ENCODE assay signal across 16 mouse cellular contexts in genomic region chr3:102024981-102025451, GRCm38 (mm10). TPM values are rescaled to one million over a fixed set of nuclear protein-coding genes. Genes with fewer than 3 reads are reported as not detected.
DNase-seq lines count a peak whose midpoint lies in the region; ATAC-seq lines count a peak whose summit lies in the region.
"Had no signal": no experiment of that assay in that cellular context is flagged by ENCODE, and none has a peak within 500 bp of the region (broad histone marks: within the 10 kb centered on the region; RNA-seq: fewer than 3 reads in every experiment).

No protein-coding gene starts in this region.

- 0 out of 2 replicates have a peak, but pooled peaks cover 6% of the 10 kb centered on the region for H3K27me3 ChIP-seq in embryonic facial prominence, embryonic 11.5 days (ENCODE audit: control insufficient read depth, insufficient read depth, low read length)
- peaks cover 56% of the 10 kb centered on the region for H3K27me3 ChIP-seq in embryonic facial prominence, embryonic 10.5 days (replicated peaks; ENCODE audit: low read depth, poor library complexity, severe bottlenecking)
- H3K27me3 ChIP-seq in embryonic facial prominence, embryonic 15.5 days = peaks cover 16% of the 10 kb centered on the region
- no peaks in the 10 kb centered on the region for H3K27me3 ChIP-seq in hindbrain, embryonic 12.5 days
- no peaks in the 10 kb centered on the region for H3K27me3 ChIP-seq in midbrain, embryonic 15.5 days (replicated peaks)

- no peak overlapping the region for H3K4me2 ChIP-seq in embryonic facial prominence, embryonic 11.5 days (ENCODE audit: low read depth, low read length)
- no peak overlapping the region for H3K4me2 ChIP-seq in embryonic facial prominence, embryonic 15.5 days (replicated peaks)
- no peak overlapping the region for H3K4me2 ChIP-seq in hindbrain, embryonic 12.5 days (replicated peaks)
- no peak overlapping the region for H3K4me2 ChIP-seq in midbrain, embryonic 15.5 days
- H3K4me2 ChIP-seq: heart, embryonic 15.5 days; liver, embryonic 13.5 days had no signal

- no peaks in the 10 kb centered on the region for H3K36me3 ChIP-seq in embryonic facial prominence, embryonic 11.5 days (replicated peaks; ENCODE audit: control insufficient read depth, insufficient read depth, low read depth, low read length)
- H3K36me3 ChIP-seq in embryonic facial prominence, embryonic 10.5 days (replicated peaks) = no peaks in the 10 kb centered on the region
- no peaks in the 10 kb centered on the region for H3K36me3 ChIP-seq in embryonic facial prominence, embryonic 15.5 days
- no peaks in the 10 kb centered on the region for H3K36me3 ChIP-seq in hindbrain, embryonic 12.5 days
- no peaks in the 10 kb centered on the region for H3K36me3 ChIP-seq in midbrain, embryonic 15.5 days (replicated peaks)
- H3K36me3 ChIP-seq: G1E; heart, embryonic 15.5 days; liver, embryonic 13.5 days had no signal

- H3K4me3 ChIP-seq in embryonic facial prominence, embryonic 11.5 days (ENCODE audit: low read depth, low read length) = no peak overlapping the region
- H3K4me3 ChIP-seq in embryonic facial prominence, embryonic 10.5 days = no peak overlapping the region
- H3K4me3 ChIP-seq in embryonic facial prominence, embryonic 15.5 days (replicated peaks) = no peak overlapping the region
- H3K4me3 ChIP-seq in hindbrain, embryonic 12.5 days = no peak overlapping the region
- no peak overlapping the region for H3K4me3 ChIP-seq in midbrain, embryonic 15.5 days
- H3K4me3 ChIP-seq: heart, embryonic 15.5 days; liver, embryonic 13.5 days; myocyte had no signal

- H3K9ac ChIP-seq in embryonic facial prominence, embryonic 11.5 days (replicated peaks; ENCODE audit: low read length) = no peak overlapping the region
- no peak overlapping the region for H3K9ac ChIP-seq in embryonic facial prominence, embryonic 15.5 days
- no peak overlapping the region for H3K9ac ChIP-seq in hindbrain, embryonic 12.5 days
- no peak overlapping the region for H3K9ac ChIP-seq in midbrain, embryonic 15.5 days
- H3K9ac ChIP-seq: heart, embryonic 15.5 days; liver, embryonic 13.5 days had no signal

- no peak for DNase-seq in embryonic facial prominence, embryonic 11.5 days (ENCODE audit: low spot score)
- DNase-seq in embryonic facial prominence, embryonic 10.5 days (ENCODE audit: low spot score) = no peak
- no peak for DNase-seq in B cell, adult 2 months
- no peak for DNase-seq in kidney, postnatal 4 days
- no peak for DNase-seq in left cerebral cortex, postnatal 4 days
- DNase-seq: adrenal gland, postnatal 14 days; gastrocnemius, postnatal 36 days; kidney, postnatal 36 days; liver, embryonic 13.5 days had no signal

- WGBS in embryonic facial prominence, embryonic 11.5 days = 46% methylated on average over 9 of the region's 9 CpGs
- 63% methylated on average over 9 of the region's 9 CpGs for WGBS in embryonic facial prominence, embryonic 10.5 days
- 51% methylated on average over 9 of the region's 9 CpGs for WGBS in embryonic facial prominence, embryonic 15.5 days
- WGBS in hindbrain, embryonic 12.5 days = 34% methylated on average over 9 of the region's 9 CpGs
- 35% methylated on average over 9 of the region's 9 CpGs for WGBS in midbrain, embryonic 15.5 days

- ATAC-seq in embryonic facial prominence, embryonic 11.5 days (replicated peaks; ENCODE audit: insufficient number of reproducible peaks, low FRiP score, low TSS enrichment, low read depth) = 0 out of 2 replicates have a peak, but pooled peaks have one; percentile 53
- 0 out of 2 replicates have a peak, but pooled peaks have one; percentile 22 for ATAC-seq in embryonic facial prominence, embryonic 15.5 days (ENCODE audit: insufficient number of reproducible peaks, low FRiP score, low TSS enrichment, low read depth)
- peak; percentile 77 for ATAC-seq in hindbrain, embryonic 12.5 days (ENCODE audit: low FRiP score)
- ATAC-seq in midbrain, embryonic 15.5 days (replicated peaks) = peak; percentile 62
- ATAC-seq: intestine, embryonic 16.5 days had no signal

- intact Hi-C loops in left cerebral cortex, postnatal 4 days (cut with DNase I) = no loop called here

- no peaks in the 10 kb centered on the region for H3K9me3 ChIP-seq in embryonic facial prominence, embryonic 11.5 days (replicated peaks; ENCODE audit: control insufficient read depth, low read length)
- H3K9me3 ChIP-seq in embryonic facial prominence, embryonic 10.5 days = no peaks in the 10 kb centered on the region
- no peaks in the 10 kb centered on the region for H3K9me3 ChIP-seq in embryonic facial prominence, embryonic 15.5 days (replicated peaks)
- no peaks in the 10 kb centered on the region for H3K9me3 ChIP-seq in hindbrain, embryonic 12.5 days (replicated peaks)
- no peaks in the 10 kb centered on the region for H3K9me3 ChIP-seq in midbrain, embryonic 15.5 days
- H3K9me3 ChIP-seq: G1E; heart, embryonic 15.5 days; liver, embryonic 13.5 days had no signal

- H3K4me1 ChIP-seq in embryonic facial prominence, embryonic 11.5 days (ENCODE audit: control insufficient read depth, insufficient read depth, low read length) = no peaks in the 10 kb centered on the region
- peaks cover 36% of the 10 kb centered on the region for H3K4me1 ChIP-seq in embryonic facial prominence, embryonic 10.5 days
- H3K4me1 ChIP-seq in embryonic facial prominence, embryonic 15.5 days = peaks cover 8% of the 10 kb centered on the region
- H3K4me1 ChIP-seq in hindbrain, embryonic 12.5 days = peaks cover 48% of the 10 kb centered on the region
- H3K4me1 ChIP-seq in midbrain, embryonic 15.5 days = peaks cover 15% of the 10 kb centered on the region
- H3K4me1 ChIP-seq: liver, embryonic 13.5 days had no signal

- H3K27ac ChIP-seq in embryonic facial prominence, embryonic 11.5 days (replicated peaks; ENCODE audit: low read depth, low read length) = no peak overlapping the region
- H3K27ac ChIP-seq in embryonic facial prominence, embryonic 10.5 days (replicated peaks) = no peak overlapping the region; the same call in 1 of the 2 replicates
- no peak overlapping the region for H3K27ac ChIP-seq in embryonic facial prominence, embryonic 15.5 days (replicated peaks)
- H3K27ac ChIP-seq in hindbrain, embryonic 12.5 days = peak overlapping the region; percentile 87
- peak overlapping the region; percentile 34; the same call in 1 of the 2 replicates for H3K27ac ChIP-seq in midbrain, embryonic 15.5 days
- H3K27ac ChIP-seq: heart, embryonic 15.5 days; liver, embryonic 13.5 days had no signal

RNA-seq across cellular contexts. Expression of gene Nhlh2, which starts 15.1 kb away (rescaled TPM):
- polyA plus RNA-seq in embryonic facial prominence, embryonic 11.5 days (2014; fragmentation: Nextera tagmentation; extraction: Ambion mirVana) = 21.6 and 31.0 TPM in 2 replicates
- polyA plus RNA-seq in embryonic facial prominence, embryonic 10.5 days (2016; fragmentation: Nextera tagmentation; extraction: Ambion mirVana) = 16.1 and 22.3 TPM in 2 replicates
- 4.4 and 5.8 TPM in 2 replicates for polyA plus RNA-seq in embryonic facial prominence, embryonic 15.5 days (2015; fragmentation: Nextera tagmentation; extraction: Ambion mirVana)
- 144 and 164 TPM in 2 replicates for polyA plus RNA-seq in hindbrain, embryonic 12.5 days (2016; fragmentation: Nextera tagmentation; extraction: Ambion mirVana)
- polyA plus RNA-seq in midbrain, embryonic 15.5 days (2015; fragmentation: Nextera tagmentation; extraction: Ambion mirVana) = 38.8 and 44.3 TPM in 2 replicates
- total RNA-seq in left cerebral cortex, postnatal 4 days (2021) = 1 to 10 TPM; 2.4 to 3.5 TPM
- total RNA-seq: adrenal gland, postnatal 14 days; gastrocnemius, postnatal 36 days had no signal
- polyA plus RNA-seq: G1E; heart, embryonic 15.5 days had no signal

Comparison
In these comparisons a context has a peak if more than half of its experiments do, and no peak if none do; other contexts are left out.
1. ATAC-seq: peak in every context shown above with its lines; median percentile 77 in hindbrain, embryonic 12.5 days; 62 in midbrain, embryonic 15.5 days; 53 in embryonic facial prominence, embryonic 11.5 days; 22 in embryonic facial prominence, embryonic 15.5 days.
2. H3K27ac ChIP-seq: peak in hindbrain, embryonic 12.5 days (single experiment) and midbrain, embryonic 15.5 days (single experiment); none in embryonic facial prominence, embryonic 11.5 days (single experiment), embryonic facial prominence, embryonic 10.5 days (single experiment) and embryonic facial prominence, embryonic 15.5 days (single experiment).